Mouse (Mus musculus) heart, adult 2 months (tissue): ENCODE results near the gene Olfr149. TPM values are rescaled to one million over a fixed set of nuclear protein-coding genes. Genes with fewer than 3 reads are reported as not detected.

ENCODE experiments used
- DNase-seq, 2 experiments: peaks; one replicate each; pipeline ENCODE4 v3.0.0; 2021
- H3K27ac ChIP-seq: fragments of 200-600 bp; 2 replicates; pipeline ENCODE4 v1.8.1; 2022
- H3K27me3 ChIP-seq: fragments of 200-500 bp; 2 replicates; pipeline ENCODE4 v1.6.1; 2012; ENCODE audit warnings: mild to moderate bottlenecking, low read length, inconsistent platforms, mixed read lengths; ENCODE audit not compliant: control insufficient read depth, insufficient read depth
- H3K36me3 ChIP-seq: fragments of 200-500 bp; 2 replicates; pipeline ENCODE4 v1.6.1; 2012; ENCODE audit warnings: low read length, inconsistent platforms; ENCODE audit not compliant: control insufficient read depth, insufficient read depth
- H3K4me1 ChIP-seq: fragments of 200-500 bp; 2 replicates; pipeline ENCODE4 v1.6.1; 2011; ENCODE audit warnings: low read length; ENCODE audit not compliant: control insufficient read depth, insufficient read depth
- H3K4me3 ChIP-seq: fragments of 200-600 bp; 2 replicates; pipeline ENCODE4 v1.8.1; 2022
- H3K79me2 ChIP-seq: fragments of 200-500 bp; replicated peaks from 2 replicates; pipeline ENCODE4 v1.6.1; 2012; ENCODE audit warnings: mild to moderate bottlenecking, inconsistent platforms, low read length, moderate library complexity, mixed read lengths; ENCODE audit not compliant: control insufficient read depth, insufficient read depth
- H3K9ac ChIP-seq: fragments of 200-500 bp; 2 replicates; pipeline ENCODE4 v1.6.1; 2012; ENCODE audit warnings: low read depth, mild to moderate bottlenecking, control low read depth, inconsistent platforms, low read length, mixed read lengths
- CTCF ChIP-seq: fragments of 200-600 bp; IDR thresholded peaks from 2 replicates; pipeline ENCODE4 v1.8.1; 2022; ENCODE audit warnings: antibody characterized with exemption, mild to moderate bottlenecking, moderate library complexity
- EP300 ChIP-seq: fragments of 200-500 bp; IDR thresholded peaks from 2 replicates; pipeline ENCODE4 v1.6.1; 2011; ENCODE audit warnings: low read depth, low read length, control low read depth; ENCODE audit not compliant: insufficient read depth
- POLR2A ChIP-seq: fragments of 200-500 bp; IDR thresholded peaks from 2 replicates; pipeline ENCODE4 v1.6.1; 2011; ENCODE audit warnings: mild to moderate bottlenecking, low read depth, low read length, control low read depth; ENCODE audit not compliant: insufficient read depth
- WGBS: fragments of 180-500 bp; shearing (Covaris S2); methylation state at CpG from one replicate; pipeline ENCODE4 v1.1.7; 2018; 5-methylcytosine and 5-hydroxymethylcytosine counted together
- intact Hi-C: fragments of 180-260 bp; cut with DNase I; formaldehyde crosslinking; loops from one replicate; pipeline ENCODE4 v1.15.1; 2025
- polyA plus RNA-seq: library from polyadenylated mRNA; depleted of rRNA; stranded (reverse); fragments of >200 nt; gene quantifications from 2 replicates; pipeline ENCODE4 v1.2.3, GENCODE M21; 2012; rRNA removed
- total RNA-seq, 2 experiments: library from RNA; stranded (reverse); gene quantifications; 2 replicates each; pipeline ENCODE4 v1.2.3; 2021

Gene Olfr149
- total and polyA plus RNA-seq, 3 experiments = not detected

DNA sequence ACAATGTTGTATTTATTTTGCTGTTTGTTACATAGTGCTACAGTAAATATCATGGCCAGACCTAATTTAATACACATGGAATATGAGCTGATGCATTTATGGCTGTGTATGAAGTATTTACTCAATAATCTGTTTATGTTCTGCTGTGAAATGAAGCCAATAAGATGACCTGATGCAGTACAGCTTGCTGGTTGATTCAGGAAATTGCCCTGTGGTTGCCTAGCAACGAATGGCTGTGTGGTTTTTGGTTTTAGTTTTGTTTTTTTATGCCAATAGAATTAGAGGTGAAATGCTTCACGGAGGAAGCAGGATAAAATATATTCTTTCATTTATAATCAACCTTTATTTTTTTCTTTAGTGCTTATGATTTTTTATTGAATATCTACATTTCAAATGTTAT lies 27.6 kb downstream of the Olfr149 start:
- Histone ChIP-seq H3K36me3 (no peaks in the 10 kb centered on the region), H3K27ac (no peak overlapping the region), H3K4me1 (no peaks in the 10 kb centered on the region), H3K9ac (no peak overlapping the region), H3K79me2 (no peaks in the 10 kb centered on the region), H3K27me3 (no peaks in the 10 kb centered on the region), H3K4me3 (no peak overlapping the region)
- DNase-seq = no peak
- intact Hi-C loops = no loop called here
- TF ChIP-seq POLR2A = no peak
- no peak for TF ChIP-seq CTCF
- no peak for TF ChIP-seq EP300
- 53% methylated on average over 2 of the region's 2 CpGs for WGBS

- TF ChIP-seq CTCF = no peak
- no peak for TF ChIP-seq EP300
- no peak for TF ChIP-seq POLR2A
- no peaks in the 10 kb centered on the region for H3K79me2 ChIP-seq
- no peaks in the 10 kb centered on the region for H3K36me3 ChIP-seq
- H3K9ac ChIP-seq = no peak overlapping the region
- WGBS = 84% methylated on average over 2 of the region's 2 CpGs
- no peak overlapping the region for H3K27ac ChIP-seq
- no peak overlapping the region for H3K4me3 ChIP-seq
- intact Hi-C loops = no loop called here
- no peaks in the 10 kb centered on the region for H3K27me3 ChIP-seq
- DNase-seq = no peak
- no peaks in the 10 kb centered on the region for H3K4me1 ChIP-seq
Measured at GRCm38 (mm10) chr9:39678557-39678956, 28.4 kb downstream of the Olfr149 start.

DNA sequence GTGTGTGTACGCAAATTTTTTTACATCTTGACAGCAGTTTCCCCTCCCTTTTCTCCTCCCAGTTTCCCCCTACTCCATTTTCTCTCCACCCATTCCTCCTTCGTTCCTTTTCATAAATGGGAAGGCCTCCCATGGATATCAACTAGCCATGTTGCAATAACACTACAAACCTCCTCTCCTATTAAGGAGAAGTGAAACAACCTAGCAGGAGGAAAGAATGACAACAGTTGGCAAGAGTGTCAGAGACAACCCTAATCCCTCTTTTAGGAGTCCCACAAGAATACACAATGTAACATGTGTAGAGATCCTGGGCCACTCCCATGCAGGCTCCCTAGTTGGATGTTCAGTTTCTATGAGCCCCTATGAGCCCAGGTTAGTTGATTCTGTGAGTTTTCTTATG lies 32.1 kb downstream of the Olfr149 start:
- 71% methylated on average over 2 of the region's 2 CpGs for WGBS
- Histone ChIP-seq H3K9ac (no peak overlapping the region), H3K79me2 (no peaks in the 10 kb centered on the region), H3K4me1 (no peaks in the 10 kb centered on the region), H3K36me3 (no peaks in the 10 kb centered on the region), H3K27ac (no peak overlapping the region), H3K4me3 (no peak overlapping the region), H3K27me3 (no peaks in the 10 kb centered on the region)
- TF ChIP-seq EP300 (no peak), CTCF (no peak), POLR2A (no peak)
- intact Hi-C loops = no loop called here
- DNase-seq = no peak

DNA sequence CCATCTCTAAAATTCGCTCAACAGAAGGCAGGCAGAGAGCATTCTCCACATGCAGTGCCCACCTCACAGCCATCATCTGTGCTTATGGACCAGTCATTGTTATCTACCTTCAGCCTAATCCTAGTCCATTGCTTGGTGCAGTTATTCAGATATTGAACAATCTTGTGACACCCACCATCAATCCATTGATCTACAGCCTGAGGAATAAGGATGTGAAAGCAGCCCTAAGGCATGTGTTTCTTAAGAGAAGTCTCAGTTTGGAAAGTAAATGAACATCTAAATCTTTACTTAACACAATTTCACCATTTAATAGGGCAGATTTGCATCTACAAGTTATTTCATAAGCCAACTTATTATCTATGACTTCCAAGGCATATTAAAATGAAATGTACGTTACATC lies 37.2 kb downstream of the Olfr149 start:
- H3K27ac ChIP-seq = no peak overlapping the region
- H3K36me3 ChIP-seq = no peaks in the 10 kb centered on the region
- 60% methylated on average over 2 of the region's 2 CpGs for WGBS
- H3K9ac ChIP-seq = no peak overlapping the region
- no peak for DNase-seq
- no peaks in the 10 kb centered on the region for H3K27me3 ChIP-seq
- intact Hi-C loops = no loop called here
- H3K79me2 ChIP-seq = no peaks in the 10 kb centered on the region
- no peaks in the 10 kb centered on the region for H3K4me1 ChIP-seq
- no peak overlapping the region for H3K4me3 ChIP-seq
- TF ChIP-seq POLR2A = no peak
- TF ChIP-seq EP300 = no peak
- no peak for TF ChIP-seq CTCF

- no peak within 1 kb of the TSS for H3K27ac ChIP-seq
- H3K27me3 ChIP-seq = no peaks in the 10 kb centered on the region
- H3K79me2 ChIP-seq = no peaks in the 10 kb centered on the region
- no peaks in the 10 kb centered on the region for H3K4me1 ChIP-seq
- no peak for TF ChIP-seq EP300
- TF ChIP-seq CTCF = no peak
- no peak for TF ChIP-seq POLR2A
- 86% methylated on average over 1 of the region's 1 CpGs for WGBS
- no peaks in the 10 kb centered on the region for H3K36me3 ChIP-seq
- DNase-seq = no peak
- intact Hi-C loops = no loop called here
- no peak within 1 kb of the TSS for H3K9ac ChIP-seq
- H3K4me3 ChIP-seq = no peak within 1 kb of the TSS
Measured at GRCm38 (mm10) chr9:39666905-39667304, 40.0 kb downstream of the Olfr149 start, which contains the start of gene Olfr963. TSS of gene Olfr963 (plus strand) at chr9:39667205.

DNA sequence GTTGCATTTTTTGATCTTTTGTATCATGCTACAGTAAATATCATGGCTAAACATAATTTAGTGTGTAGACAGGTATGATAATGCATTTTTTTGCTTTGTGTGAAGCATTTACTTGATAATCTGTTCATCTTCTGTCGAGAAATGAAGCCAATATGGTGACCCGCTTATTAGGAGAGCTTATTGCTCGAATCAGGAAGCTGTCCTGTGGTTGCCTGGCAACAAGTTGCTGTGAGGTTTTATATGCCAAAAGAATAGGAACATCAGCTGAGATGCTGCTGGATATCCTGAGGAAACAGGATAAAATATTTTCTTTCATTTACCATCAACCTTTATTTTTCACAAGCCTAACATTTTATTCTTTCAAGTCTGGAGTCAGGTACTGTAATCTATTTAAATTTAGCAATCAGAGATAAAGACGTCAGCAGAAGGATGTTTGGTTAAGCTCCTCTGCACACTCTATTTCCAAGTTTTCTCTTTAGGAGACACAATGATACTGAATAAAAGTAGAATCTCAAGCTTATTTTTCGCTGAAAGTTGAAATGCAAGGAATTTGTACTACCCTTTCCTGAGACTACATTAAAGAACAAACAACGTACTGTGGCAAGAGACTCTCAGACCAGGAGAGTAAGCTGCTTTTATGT lies 52.0 kb downstream of the Olfr149 start:
- no peak overlapping the region for H3K27ac ChIP-seq
- intact Hi-C loops = no loop called here
- 39% methylated on average over 6 of the region's 6 CpGs for WGBS

More for the DNA sequence above, 52.0 kb downstream of the Olfr149 start:
- Histone ChIP-seq H3K79me2 (no peaks in the 10 kb centered on the region), H3K27me3 (no peaks in the 10 kb centered on the region), H3K36me3 (no peaks in the 10 kb centered on the region), H3K9ac (no peak overlapping the region), H3K4me1 (no peaks in the 10 kb centered on the region), H3K4me3 (no peak overlapping the region)
- DNase-seq = no peak
- TF ChIP-seq EP300 = no peak
- no peak for TF ChIP-seq CTCF
- no peak for TF ChIP-seq POLR2A

Other genes starting within 250 kb of the Olfr149 start
- gene Olfr955, start 235.2 kb downstream of the Olfr149 start, total RNA-seq = not detected
- gene Olfr955, start 235.2 kb downstream of the Olfr149 start, polyA plus RNA-seq = not detected in 2 replicates
- not detected for gene Olfr44, start 213.1 kb downstream of the Olfr149 start, total RNA-seq
- gene Olfr44, start 213.1 kb downstream of the Olfr149 start, polyA plus RNA-seq = not detected in 2 replicates
- not detected for gene Olfr957, start 191.3 kb downstream of the Olfr149 start, total RNA-seq
- not detected in 2 replicates for gene Olfr957, start 191.3 kb downstream of the Olfr149 start, polyA plus RNA-seq
- not detected for gene Olfr958, start 153.1 kb downstream of the Olfr149 start, total RNA-seq
- not detected in 2 replicates for gene Olfr958, start 153.1 kb downstream of the Olfr149 start, polyA plus RNA-seq
- not detected for gene Olfr959, start 131.5 kb downstream of the Olfr149 start, total RNA-seq
- not detected in 2 replicates for gene Olfr959, start 131.5 kb downstream of the Olfr149 start, polyA plus RNA-seq
- gene AW551984, start 102.7 kb downstream of the Olfr149 start, total RNA-seq = under 1 TPM; 0.14 to 0.26 TPM
- 0.20 and 0.67 TPM in 2 replicates for gene AW551984, start 102.7 kb downstream of the Olfr149 start, polyA plus RNA-seq
- not detected for gene Olfr148, start 96.5 kb downstream of the Olfr149 start, total RNA-seq
- not detected in 2 replicates for gene Olfr148, start 96.5 kb downstream of the Olfr149 start, polyA plus RNA-seq
- not detected for gene Olfr960, start 85.7 kb downstream of the Olfr149 start, total RNA-seq
- gene Olfr960, start 85.7 kb downstream of the Olfr149 start, polyA plus RNA-seq = not detected in 2 replicates
- not detected for gene Olfr961, start 62.0 kb downstream of the Olfr149 start, total RNA-seq
- not detected in 2 replicates for gene Olfr961, start 62.0 kb downstream of the Olfr149 start, polyA plus RNA-seq
- not detected for gene Olfr963, start 39.9 kb downstream of the Olfr149 start, total RNA-seq
- not detected in 2 replicates for gene Olfr963, start 39.9 kb downstream of the Olfr149 start, polyA plus RNA-seq
- not detected for gene Olfr965, start 4.2 kb upstream of the Olfr149 start, total RNA-seq
- gene Olfr965, start 4.2 kb upstream of the Olfr149 start, polyA plus RNA-seq = not detected in 2 replicates
- not detected for gene Olfr150, start 23.9 kb upstream of the Olfr149 start, total RNA-seq
- gene Olfr150, start 23.9 kb upstream of the Olfr149 start, polyA plus RNA-seq = not detected in 2 replicates
- gene Olfr967, start 39.1 kb upstream of the Olfr149 start, total RNA-seq = not detected
- not detected in 2 replicates for gene Olfr967, start 39.1 kb upstream of the Olfr149 start, polyA plus RNA-seq
- not detected for gene Olfr968, start 76.1 kb upstream of the Olfr149 start, total RNA-seq
- gene Olfr968, start 76.1 kb upstream of the Olfr149 start, polyA plus RNA-seq = not detected in 2 replicates
- gene Olfr969, start 83.8 kb upstream of the Olfr149 start, total RNA-seq = not detected
- gene Olfr969, start 83.8 kb upstream of the Olfr149 start, polyA plus RNA-seq = not detected in 2 replicates
- gene Olfr970, start 101.7 kb upstream of the Olfr149 start, total RNA-seq = not detected
- not detected in 2 replicates for gene Olfr970, start 101.7 kb upstream of the Olfr149 start, polyA plus RNA-seq
- gene Olfr971, start 129.8 kb upstream of the Olfr149 start, total RNA-seq = not detected
- gene Olfr971, start 129.8 kb upstream of the Olfr149 start, polyA plus RNA-seq = not detected in 2 replicates
- not detected for gene Olfr972, start 159.3 kb upstream of the Olfr149 start, total RNA-seq
- gene Olfr972, start 159.3 kb upstream of the Olfr149 start, polyA plus RNA-seq = not detected in 2 replicates
- gene Olfr229, start 200.2 kb upstream of the Olfr149 start, total RNA-seq = not detected
- gene Olfr229, start 200.2 kb upstream of the Olfr149 start, polyA plus RNA-seq = not detected in 2 replicates
- not detected for gene Olfr974, start 230.4 kb upstream of the Olfr149 start, total RNA-seq
- gene Olfr974, start 230.4 kb upstream of the Olfr149 start, polyA plus RNA-seq = not detected in 2 replicates
- gene Olfr975, start 244.9 kb upstream of the Olfr149 start, total RNA-seq = not detected
- gene Olfr975, start 244.9 kb upstream of the Olfr149 start, polyA plus RNA-seq = not detected in 2 replicates